Mouse (Mus musculus) frontal cortex, postnatal 36 days (tissue): ENCODE measurements at regions not wholly inside any gene's neighbourhood (a gene's known extent, or its start where the extent isn't known, plus 50 kb on each side); places are given as distances from the start of the nearest gene placed in this dataset.

Experiments used
- DNase-seq, 2 experiments: peaks; one replicate each; pipeline ENCODE4 v3.0.0; 2022; ENCODE audit warnings: low spot score in 2 of 2

DNA sequence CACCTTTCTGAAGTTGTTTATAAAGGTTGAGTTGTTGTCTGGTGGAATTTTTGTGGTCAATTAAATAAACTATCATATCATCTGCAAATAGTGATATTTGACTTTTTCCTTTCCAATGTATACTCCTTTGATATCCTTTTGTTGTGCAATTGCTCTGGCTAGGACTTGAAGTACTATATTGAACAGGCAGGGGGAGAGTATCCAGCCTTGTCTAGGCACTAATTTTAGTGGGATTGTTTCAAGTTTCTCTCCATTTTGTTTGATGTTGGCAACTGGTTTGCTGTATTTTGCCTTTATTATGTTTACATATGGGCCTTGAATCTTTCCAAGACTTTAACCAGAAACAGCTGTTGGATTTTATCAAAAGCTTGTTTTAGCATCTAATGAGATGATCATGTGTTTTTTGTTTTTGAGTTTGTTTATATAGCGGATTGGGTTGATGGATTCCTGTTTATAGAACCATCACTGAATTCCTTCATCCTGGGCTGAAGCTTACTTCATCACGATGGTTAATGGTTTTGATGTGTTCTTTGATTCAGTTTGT is 383.3 kb downstream of the Amd2 start:
- DNase-seq, result no peak

DNA sequence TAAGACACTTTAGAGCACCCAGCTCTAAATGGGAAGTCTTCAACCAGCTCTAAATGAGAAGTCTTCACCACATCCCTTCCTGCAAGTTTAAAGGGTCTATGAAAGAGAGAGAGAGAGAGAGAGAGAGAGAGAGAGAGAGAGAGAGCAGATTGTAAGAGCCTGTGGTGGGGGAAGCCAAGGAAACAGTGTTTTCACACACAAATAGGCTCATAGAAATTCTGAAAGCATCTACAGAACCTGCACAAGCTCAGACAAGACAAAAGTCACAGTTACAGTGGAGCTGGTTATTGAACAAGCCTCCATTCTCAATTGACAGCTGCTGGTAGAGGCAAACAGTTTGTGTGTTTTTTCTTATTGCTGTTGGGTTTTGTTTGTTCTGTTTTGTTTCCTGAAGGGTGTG is 412.9 kb downstream of the Amd2 start:
- DNase-seq, result no peak

DNA sequence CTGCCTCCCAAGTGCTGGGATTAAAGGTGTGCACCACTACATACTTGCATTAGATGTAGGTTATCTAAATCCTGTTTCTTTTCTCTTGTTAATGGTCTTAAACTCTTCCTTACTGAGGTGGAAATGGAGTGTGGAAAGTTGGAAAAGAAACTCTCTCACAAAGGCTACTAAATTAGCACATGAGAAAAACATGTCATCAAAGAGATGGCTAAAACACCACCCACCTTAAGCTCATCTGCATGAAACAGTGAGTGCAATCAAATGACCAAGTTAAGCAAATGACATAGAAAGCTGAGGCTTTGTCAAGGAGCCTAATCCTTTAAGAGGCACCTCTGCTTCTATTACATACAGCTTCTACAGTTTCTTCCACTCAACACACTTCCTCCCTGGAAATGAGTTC is 446.6 kb downstream of the Amd2 start:
- DNase-seq, result no peak

DNA sequence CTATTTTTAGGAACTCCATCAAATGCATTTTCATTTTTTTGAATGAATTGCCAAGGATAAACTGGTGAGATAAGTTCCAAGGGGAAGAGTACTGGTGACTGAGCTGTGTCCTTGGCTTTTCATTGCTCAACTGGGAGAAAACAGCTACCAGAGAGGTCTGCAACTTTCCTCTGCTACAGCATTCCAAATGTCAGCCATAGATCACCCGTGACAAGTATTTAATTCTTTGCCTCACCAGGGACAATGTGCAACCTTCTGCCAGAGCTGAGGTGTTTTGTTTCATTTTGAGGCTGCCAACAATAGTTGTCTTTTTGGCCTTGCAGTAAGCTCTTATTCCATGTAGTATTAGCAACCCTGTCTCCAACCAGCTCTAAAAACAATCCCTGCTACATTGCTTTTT is 475.3 kb downstream of the Amd2 start:
- DNase-seq, result no peak

DNA sequence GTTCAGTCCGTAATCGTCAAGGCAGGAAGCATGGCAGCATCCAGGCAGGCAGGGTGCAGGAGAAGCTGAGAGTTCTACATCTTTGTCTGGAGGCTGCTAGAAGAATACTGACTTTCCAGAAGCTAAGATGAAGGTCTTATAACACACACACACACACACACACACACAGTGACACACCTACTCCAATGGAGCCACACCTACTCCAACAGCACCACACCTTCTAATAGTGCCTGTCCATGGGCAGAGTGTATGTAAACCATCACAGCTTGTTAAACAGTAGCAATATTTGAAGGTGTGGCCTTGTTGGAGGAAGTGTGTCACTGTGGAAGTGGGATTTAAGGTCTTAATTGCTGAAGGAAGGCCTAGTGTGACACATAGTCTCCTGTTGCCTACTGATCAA is 476.4 kb downstream of the Amd2 start:
- no peak for DNase-seq

DNA sequence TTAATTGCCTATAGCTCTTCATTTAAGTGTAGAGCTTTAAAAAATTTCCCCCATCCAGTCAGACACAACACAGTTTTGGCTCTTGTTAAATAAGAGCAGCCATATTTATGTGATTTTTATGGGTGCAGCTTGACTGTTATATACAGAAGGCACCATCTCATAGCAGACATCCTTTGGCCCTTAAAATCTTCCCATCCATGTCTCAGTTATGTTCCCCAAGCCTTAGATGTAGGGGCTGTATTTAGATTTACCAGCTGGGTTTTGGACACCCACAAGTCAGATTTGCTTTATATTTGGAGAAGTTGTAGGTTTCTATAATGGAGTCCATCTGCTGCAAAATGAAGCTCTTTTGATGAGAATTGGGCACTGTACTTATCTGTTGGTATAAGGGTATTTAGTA is 482.2 kb downstream of the Amd2 start:
- DNase-seq, result peak in 1 of 2 experiments; percentile 19
